In the genomic region with DNA sequence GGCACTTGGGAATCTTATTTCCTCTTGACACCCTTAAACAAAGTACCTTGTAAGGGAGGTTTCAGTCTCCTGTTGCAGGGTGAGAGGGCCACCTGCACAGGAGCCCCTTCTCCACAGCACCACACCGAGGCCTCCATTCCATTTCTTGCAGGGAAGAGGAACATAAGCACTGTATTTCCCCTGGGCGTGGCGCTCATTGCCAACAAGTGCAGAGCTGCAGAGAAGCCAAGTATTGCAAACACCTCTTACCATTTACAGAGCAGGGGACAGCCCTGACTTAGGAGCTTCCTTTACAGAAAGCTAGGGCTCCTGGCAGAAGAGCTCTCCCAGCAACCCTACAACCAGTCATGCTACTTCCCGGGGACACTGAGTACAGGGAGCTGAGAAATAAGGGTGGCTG, we compare ENCODE assay signal across 18 mouse cellular contexts. TPM values are rescaled to one million over a fixed set of nuclear protein-coding genes. Genes with fewer than 3 reads are reported as not detected.
DNase-seq lines count a peak whose midpoint lies in the region; ATAC-seq and TF ChIP-seq lines count a peak whose summit lies in the region.
"Had no signal": no experiment of that assay in that cellular context is flagged by ENCODE, and none has a peak within 500 bp of the region (broad histone marks: within the 10 kb centered on the region; RNA-seq: fewer than 3 reads in every experiment).

No protein-coding gene starts in this region.

- no peaks in the 10 kb centered on the region for H3K27me3 ChIP-seq in lung, postnatal 0 days (replicated peaks; ENCODE audit: insufficient read depth, low read length)
- no peaks in the 10 kb centered on the region for H3K27me3 ChIP-seq in stomach, embryonic 14.5 days (ENCODE audit: control insufficient read depth, insufficient read depth, low read length)
- H3K27me3 ChIP-seq in stomach, postnatal 0 days (ENCODE audit: control insufficient read depth, insufficient read depth, low read length) = no peaks in the 10 kb centered on the region
- H3K27me3 ChIP-seq: embryonic facial prominence, embryonic 13.5 days; embryonic facial prominence, embryonic 15.5 days; forebrain, embryonic 12.5 days had no signal

- no peaks in the 10 kb centered on the region for H3K4me1 ChIP-seq in lung, postnatal 0 days (ENCODE audit: insufficient read depth, low read depth, low read length)
- H3K4me1 ChIP-seq in stomach, embryonic 14.5 days (ENCODE audit: control insufficient read depth, insufficient read depth, low read length) = no peaks in the 10 kb centered on the region
- no peaks in the 10 kb centered on the region for H3K4me1 ChIP-seq in stomach, postnatal 0 days (replicated peaks; ENCODE audit: control insufficient read depth, insufficient read depth)
- H3K4me1 ChIP-seq: embryonic facial prominence, embryonic 13.5 days; embryonic facial prominence, embryonic 15.5 days; forebrain, embryonic 10.5 days; forebrain, embryonic 12.5 days had no signal

- no peak overlapping the region for H3K27ac ChIP-seq in lung, postnatal 0 days (ENCODE audit: low read length)
- H3K27ac ChIP-seq in stomach, embryonic 14.5 days (ENCODE audit: low read length) = no peak overlapping the region
- no peak overlapping the region for H3K27ac ChIP-seq in stomach, postnatal 0 days (replicated peaks)
- H3K27ac ChIP-seq: embryonic facial prominence, embryonic 13.5 days; embryonic facial prominence, embryonic 15.5 days; forebrain, embryonic 10.5 days; forebrain, embryonic 12.5 days had no signal

- WGBS in lung, postnatal 0 days = 85% methylated on average over 4 of the region's 4 CpGs
- WGBS in stomach, embryonic 14.5 days = 88% methylated on average over 4 of the region's 4 CpGs
- 92% methylated on average over 4 of the region's 4 CpGs for WGBS in stomach, postnatal 0 days

- H3K9me3 ChIP-seq in lung, postnatal 0 days (ENCODE audit: low read length) = no peaks in the 10 kb centered on the region
- H3K9me3 ChIP-seq in stomach, embryonic 14.5 days (ENCODE audit: control insufficient read depth, low read depth, low read length) = no peaks in the 10 kb centered on the region
- H3K9me3 ChIP-seq in stomach, postnatal 0 days (ENCODE audit: control insufficient read depth, low read length) = no peaks in the 10 kb centered on the region
- H3K9me3 ChIP-seq: embryonic facial prominence, embryonic 13.5 days; embryonic facial prominence, embryonic 15.5 days; forebrain, embryonic 10.5 days; forebrain, embryonic 12.5 days had no signal

- no peak for TF ChIP-seq EP300 in lung, postnatal 0 days (IDR thresholded peaks at IDR 0.05)
- no peak for TF ChIP-seq EP300 in stomach, postnatal 0 days (optimal IDR thresholded peaks at IDR 0.05)

- no peak overlapping the region for H3K9ac ChIP-seq in lung, postnatal 0 days (replicated peaks; ENCODE audit: low read depth)
- H3K9ac ChIP-seq in stomach, embryonic 14.5 days (replicated peaks; ENCODE audit: low read depth, low read length) = 0 out of 2 replicates have a peak overlapping the region, but pooled peaks have one; percentile 10
- no peak overlapping the region for H3K9ac ChIP-seq in stomach, postnatal 0 days (ENCODE audit: low read length)
- H3K9ac ChIP-seq: embryonic facial prominence, embryonic 13.5 days; embryonic facial prominence, embryonic 15.5 days; forebrain, embryonic 12.5 days had no signal

- no peak for TF ChIP-seq CTCF in lung, postnatal 0 days (IDR thresholded peaks at IDR 0.05)
- TF ChIP-seq CTCF in stomach, postnatal 0 days (IDR thresholded peaks at IDR 0.05; ENCODE audit: low read depth) = no peak

- H3K36me3 ChIP-seq in lung, postnatal 0 days (ENCODE audit: insufficient read depth, low read length) = peaks cover 23% of the 10 kb centered on the region
- peaks cover 52% of the 10 kb centered on the region for H3K36me3 ChIP-seq in stomach, embryonic 14.5 days (ENCODE audit: control insufficient read depth, insufficient read depth, low read length)
- H3K36me3 ChIP-seq in stomach, postnatal 0 days (ENCODE audit: control insufficient read depth, insufficient read depth, low read length) = peaks cover 20% of the 10 kb centered on the region

- DNase-seq in lung, postnatal 10 days = peak; percentile 16
- no peak for DNase-seq in lung, postnatal 0 days (ENCODE audit: low spot score)
- DNase-seq in stomach, postnatal 0 days (ENCODE audit: low spot score) = no peak
- no peak for DNase-seq in frontal cortex, postnatal 25 days (ENCODE audit: low spot score in 2 of 2)
- DNase-seq: adrenal gland, adult 2 months; adrenal gland, postnatal 10 days; cerebellum, adult 8-10 months; embryo, embryonic 11 days had no signal

- no peak overlapping the region for H3K4me3 ChIP-seq in lung, postnatal 0 days (ENCODE audit: low read depth, low read length)
- H3K4me3 ChIP-seq in stomach, embryonic 14.5 days (ENCODE audit: low read depth, low read length) = no peak overlapping the region
- no peak overlapping the region for H3K4me3 ChIP-seq in stomach, postnatal 0 days (ENCODE audit: low read depth, low read length)
- H3K4me3 ChIP-seq: embryonic facial prominence, embryonic 13.5 days; embryonic facial prominence, embryonic 15.5 days; erythroblast, embryonic 14.5 days; forebrain, embryonic 10.5 days; forebrain, embryonic 12.5 days had no signal

- ATAC-seq in lung, postnatal 0 days = no peak
- no peak for ATAC-seq in stomach, embryonic 14.5 days (ENCODE audit: insufficient number of reproducible peaks, insufficient read depth, low FRiP score, low read depth)
- ATAC-seq in stomach, postnatal 0 days (ENCODE audit: low FRiP score, low TSS enrichment) = no peak
- ATAC-seq: forebrain, embryonic 14.5 days; forebrain, embryonic 16.5 days had no signal

- no peak overlapping the region for H3K4me2 ChIP-seq in lung, postnatal 0 days (replicated peaks; ENCODE audit: low read depth, low read length)
- H3K4me2 ChIP-seq in stomach, embryonic 14.5 days (replicated peaks; ENCODE audit: low read depth, low read length) = no peak overlapping the region
- H3K4me2 ChIP-seq in stomach, postnatal 0 days (replicated peaks; ENCODE audit: low read depth) = no peak overlapping the region
- H3K4me2 ChIP-seq: embryonic facial prominence, embryonic 13.5 days; embryonic facial prominence, embryonic 15.5 days; forebrain, embryonic 12.5 days had no signal

RNA-seq across cellular contexts. Expression of a gene that starts 12.0 kb away (rescaled TPM):
- 21.4 and 22.1 TPM in 2 replicates for polyA plus RNA-seq in lung, postnatal 0 days (2015; fragmentation: Nextera tagmentation; extraction: Ambion mirVana)
- polyA plus RNA-seq in stomach, embryonic 14.5 days (2014; fragmentation: Nextera tagmentation; extraction: Ambion mirVana) = 45.2 and 45.3 TPM in 2 replicates
- 21.7 and 23.0 TPM in 2 replicates for polyA plus RNA-seq in stomach, postnatal 0 days (2015; fragmentation: Nextera tagmentation; extraction: Ambion mirVana)

RNA-seq across cellular contexts. Expression of a gene that starts 18.3 kb away (rescaled TPM):
- polyA plus RNA-seq in lung, postnatal 0 days (2015; fragmentation: Nextera tagmentation; extraction: Ambion mirVana) = 0.13 and 0.24 TPM in 2 replicates
- 0.11 and 0.25 TPM in 2 replicates for polyA plus RNA-seq in stomach, embryonic 14.5 days (2014; fragmentation: Nextera tagmentation; extraction: Ambion mirVana)
- 0.08 TPM in 1 of 2 replicates, not detected in the other for polyA plus RNA-seq in stomach, postnatal 0 days (2015; fragmentation: Nextera tagmentation; extraction: Ambion mirVana)
- polyA plus RNA-seq: C2C12; embryonic facial prominence, embryonic 11.5 days; forebrain, embryonic 16.5 days had no signal

RNA-seq across cellular contexts. Expression of a gene that starts 18.5 kb away (rescaled TPM):
- 167 and 171 TPM in 2 replicates for polyA plus RNA-seq in lung, postnatal 0 days (2015; fragmentation: Nextera tagmentation; extraction: Ambion mirVana)
- polyA plus RNA-seq in stomach, embryonic 14.5 days (2014; fragmentation: Nextera tagmentation; extraction: Ambion mirVana) = 199 and 218 TPM in 2 replicates
- polyA plus RNA-seq in stomach, postnatal 0 days (2015; fragmentation: Nextera tagmentation; extraction: Ambion mirVana) = 175 and 183 TPM in 2 replicates

RNA-seq across cellular contexts. Expression of a gene that starts 21.0 kb away (rescaled TPM):
- 0.26 TPM in 2 replicates for polyA plus RNA-seq in lung, postnatal 0 days (2015; fragmentation: Nextera tagmentation; extraction: Ambion mirVana)
- 0.07 TPM in 1 of 2 replicates, not detected in the other for polyA plus RNA-seq in stomach, embryonic 14.5 days (2014; fragmentation: Nextera tagmentation; extraction: Ambion mirVana)
- polyA plus RNA-seq in stomach, postnatal 0 days (2015; fragmentation: Nextera tagmentation; extraction: Ambion mirVana) = 0.05 and 0.10 TPM in 2 replicates
- polyA plus RNA-seq: embryonic facial prominence, embryonic 11.5 days; embryonic facial prominence, embryonic 13.5 days; erythroblast, embryonic 14.5 days; forebrain, embryonic 10.5 days; forebrain, embryonic 12.5 days had no signal

RNA-seq across cellular contexts. Expression of a gene that starts 35.9 kb away (rescaled TPM):
- polyA plus RNA-seq in lung, postnatal 0 days (2015; fragmentation: Nextera tagmentation; extraction: Ambion mirVana) = 59.6 and 59.7 TPM in 2 replicates
- polyA plus RNA-seq in stomach, embryonic 14.5 days (2014; fragmentation: Nextera tagmentation; extraction: Ambion mirVana) = 50.4 and 52.4 TPM in 2 replicates
- polyA plus RNA-seq in stomach, postnatal 0 days (2015; fragmentation: Nextera tagmentation; extraction: Ambion mirVana) = 64.7 and 68.2 TPM in 2 replicates
